Mouse (Mus musculus): ENCODE results near the gene Arhgap10.
A peak's percentile ranks its signal among the peaks of the same experiment; 100 is the strongest.

DNA sequence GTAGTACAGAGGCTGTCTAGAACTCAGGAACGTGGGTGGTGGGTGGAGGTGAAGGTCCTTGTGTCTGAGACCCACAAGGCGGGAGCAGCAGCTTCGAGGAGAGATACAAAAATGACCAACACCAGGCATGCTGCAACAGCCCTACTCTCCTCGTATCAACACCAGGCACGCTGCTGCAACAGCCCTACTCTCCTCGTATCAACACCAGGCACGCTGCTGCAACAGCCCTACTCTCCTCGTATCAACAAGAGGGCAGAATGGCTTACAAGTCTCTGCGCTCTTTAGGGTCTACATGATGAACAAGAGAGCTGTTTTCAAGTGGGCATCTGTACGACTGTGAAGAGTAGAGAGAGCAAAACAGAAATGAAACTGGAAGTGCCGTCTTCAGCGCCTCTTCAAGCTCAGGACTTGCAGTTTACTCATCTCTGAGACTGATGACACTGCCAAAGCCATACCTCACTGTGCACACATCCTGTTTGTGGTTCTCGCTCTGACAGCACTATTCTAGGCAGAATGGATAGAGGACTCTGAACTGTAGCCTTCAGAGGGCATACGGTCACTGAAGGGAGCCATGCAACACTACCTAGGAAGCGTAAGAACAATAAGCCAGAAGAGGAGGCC, 95.0 kb downstream of the Arhgap10 start:
- TF ChIP-seq PAX5 (IDR thresholded peaks at IDR 0.05; ENCODE audit: low read length): no peak
- peak; percentile 89 for TF ChIP-seq TCF12 (IDR thresholded peaks at IDR 0.05; ENCODE audit: low read depth, low read length)
- TF ChIP-seq EP300 (IDR thresholded peaks at IDR 0.05; ENCODE audit: low read length): peak; percentile 97
- peak; percentile 44; the same call in 1 of the 2 replicates for TF ChIP-seq POLR2A (IDR thresholded peaks at IDR 0.05; ENCODE audit: low read depth, low read length)
- peak; percentile 34 for TF ChIP-seq SMC3 (IDR thresholded peaks at IDR 0.05; ENCODE audit: low read depth, low read length)
- TF ChIP-seq CTCF (conservative IDR thresholded peaks at IDR 0.05 in 1 of 2, IDR thresholded peaks at IDR 0.05 in 1 of 2; ENCODE audit: low read depth in 2 of 2, low read length in 2 of 2): peak in 1 of 2 experiments; percentile 13; a peak in 1 of 4 replicates
- peak; percentile 75; the same call in 1 of the 2 replicates for TF ChIP-seq MYC (IDR thresholded peaks at IDR 0.05; ENCODE audit: low read depth, low read length)
- TF ChIP-seq BHLHE40 (IDR thresholded peaks at IDR 0.05; ENCODE audit: low read depth, low read length): peak; percentile 81
- TF ChIP-seq ZNF384 (IDR thresholded peaks at IDR 0.05; ENCODE audit: low read depth, low read length): 0 out of 2 replicates have a peak, but pooled peaks have one; percentile 25
- TF ChIP-seq ZKSCAN1 (IDR thresholded peaks at IDR 0.05; ENCODE audit: borderline replicate concordance, low read depth, low read length): no peak
- TF ChIP-seq NELFE (IDR thresholded peaks at IDR 0.05; ENCODE audit: low read depth, low read length): no peak
- TF ChIP-seq MAX (IDR thresholded peaks at IDR 0.05; ENCODE audit: low read length): peak; percentile 62
- peak; percentile 22 for TF ChIP-seq HCFC1 (IDR thresholded peaks at IDR 0.05; ENCODE audit: low read depth, low read length)
- no peak for TF ChIP-seq ELF1 (IDR thresholded peaks at IDR 0.05; ENCODE audit: low read depth, low read length)

Measured in CH12.LX (cell line).